Mouse (Mus musculus) heart, embryonic 13.5 days (tissue): ENCODE results near the gene Bcl11a. TPM values are rescaled to one million over a fixed set of nuclear protein-coding genes. Genes with fewer than 3 reads are reported as not detected.
"Not testable (repeated sequence)": the region's sequence is repeated elsewhere in the genome, so short reads cannot be mapped to it uniquely, and the experiment has no call there.

Experiments
- ATAC-seq: fragments of 200-750 bp; cut with Nextera tagmentation; 2 replicates; pipeline ENCODE4 v1.8.0; 2017; ENCODE audit warnings: moderate TSS enrichment; ENCODE audit not compliant: insufficient number of reproducible peaks, low FRiP score, low TSS enrichment; ENCODE audit errors: extremely low read depth
- H3K27ac ChIP-seq: fragments of 300-500 bp; sonication (generic); replicated peaks from 2 replicates; pipeline ENCODE4 v1.5.1; 2015; ENCODE audit warnings: moderate library complexity, mild to moderate bottlenecking, inconsistent platforms
- H3K27me3 ChIP-seq: fragments of 300-500 bp; sonication (generic); replicated peaks from 2 replicates; pipeline ENCODE4 v1.6.1; 2015; ENCODE audit warnings: mild to moderate bottlenecking, inconsistent platforms
- H3K36me3 ChIP-seq: fragments of 300-500 bp; sonication (generic); 2 replicates; pipeline ENCODE4 v1.6.1; 2015; ENCODE audit warnings: mild to moderate bottlenecking, inconsistent platforms
- H3K4me1 ChIP-seq: fragments of 300-500 bp; sonication (generic); 2 replicates; pipeline ENCODE4 v1.6.1; 2015; ENCODE audit warnings: inconsistent platforms
- H3K4me2 ChIP-seq: fragments of 300-500 bp; sonication (generic); 2 replicates; pipeline ENCODE4 v1.6.1; 2015; ENCODE audit warnings: inconsistent platforms, mild to moderate bottlenecking, moderate library complexity
- H3K4me3 ChIP-seq: fragments of 300-500 bp; sonication (generic); 2 replicates; pipeline ENCODE4 v1.5.1; 2015; ENCODE audit warnings: moderate library complexity, mild to moderate bottlenecking, inconsistent platforms
- H3K9ac ChIP-seq: fragments of 300-500 bp; sonication (generic); 2 replicates; pipeline ENCODE4 v1.6.1; 2015; ENCODE audit warnings: inconsistent platforms, mild to moderate bottlenecking, moderate library complexity
- H3K9me3 ChIP-seq: fragments of 300-500 bp; sonication (generic); 2 replicates; pipeline ENCODE4 v1.6.1; 2016; ENCODE audit warnings: inconsistent platforms
- WGBS: fragments of 180-500 bp; shearing (Covaris S2); methylation state at CpG from one replicate; pipeline ENCODE4 v1.1.7; 2015; ENCODE audit warnings: mixed read lengths; 5-methylcytosine and 5-hydroxymethylcytosine counted together
- polyA plus RNA-seq: library from polyadenylated mRNA; unstranded; fragments of >200 nt; fragmentation: Nextera tagmentation; extraction: Ambion mirVana; gene quantifications from 2 replicates; pipeline ENCODE4 v1.2.1, GENCODE M21; 2015

Bcl11a gene
- polyA plus RNA-seq, 1 experiment from 2014 or later, result 15.3 TPM

GRCm38 (mm10) chr11:24121136-24121535 lies 43.3 kb downstream of the Bcl11a start:
- 86% methylated on average over 9 of the region's 9 CpGs for WGBS
- H3K4me3 ChIP-seq, result no peak overlapping the region
- no peak for ATAC-seq
- H3K9ac ChIP-seq, result no peak overlapping the region
- no peak overlapping the region for H3K27ac ChIP-seq
- H3K4me2 ChIP-seq, result no peak overlapping the region
- H3K36me3 ChIP-seq, result 0 out of 2 replicates have a peak, but pooled peaks cover 4% of the 10 kb centered on the region
- H3K4me1 ChIP-seq, result peaks cover 51% of the 10 kb centered on the region
- no peaks in the 10 kb centered on the region for H3K27me3 ChIP-seq
- H3K9me3 ChIP-seq, result no peaks in the 10 kb centered on the region

DNA sequence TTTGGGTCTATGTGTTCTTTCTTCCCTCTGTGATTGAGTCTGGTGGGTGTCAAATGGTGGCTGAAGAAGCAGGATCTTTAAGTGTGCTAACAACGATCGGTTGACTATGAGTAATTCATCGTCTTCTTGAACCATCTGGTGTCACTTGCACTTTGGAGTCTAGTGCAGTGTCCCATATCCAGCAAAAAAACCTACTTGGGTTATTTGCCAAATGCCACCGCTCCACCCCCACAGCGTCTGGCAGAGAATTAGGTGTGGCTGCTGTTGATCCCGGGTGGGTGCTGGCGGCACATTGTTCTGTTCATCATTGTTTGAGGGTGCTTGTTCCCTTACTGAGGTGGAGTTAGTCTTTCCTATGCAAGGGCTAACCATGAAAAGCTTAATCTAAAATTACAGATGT lies 45.0 kb downstream of the Bcl11a start:
- Histone ChIP-seq H3K9me3 (no peaks in the 10 kb centered on the region), H3K4me2 (no peak overlapping the region), H3K4me3 (no peak overlapping the region), H3K9ac (no peak overlapping the region), H3K36me3 (no peaks in the 10 kb centered on the region), H3K27me3 (no peaks in the 10 kb centered on the region), H3K27ac (no peak overlapping the region), H3K4me1 (peaks cover 57% of the 10 kb centered on the region)
- WGBS, result 82% methylated on average over 7 of the region's 7 CpGs
- ATAC-seq, result no peak

DNA sequence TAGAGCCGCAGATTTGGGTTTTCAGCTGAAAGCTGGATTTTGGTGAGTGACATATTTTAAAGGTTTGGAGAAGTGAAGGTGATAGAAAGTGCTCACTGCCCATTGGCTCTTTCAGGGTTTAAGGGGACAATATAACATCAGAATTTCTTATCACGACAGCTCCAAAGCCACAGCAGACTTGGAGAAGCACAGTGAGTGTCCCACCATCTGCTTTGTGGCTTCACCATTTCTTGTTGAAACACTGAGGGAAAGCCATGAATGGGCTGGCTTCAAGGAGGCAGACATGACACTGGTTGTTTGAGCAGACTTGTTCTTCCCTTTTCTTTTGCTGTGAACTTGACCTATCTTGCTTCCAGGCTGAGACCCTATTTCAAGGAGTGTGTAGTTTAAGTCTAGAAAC lies 46.1 kb downstream of the Bcl11a start:
- no peak overlapping the region for H3K9ac ChIP-seq
- WGBS, result 84% methylated on average over 2 of the region's 2 CpGs
- H3K27ac ChIP-seq, result no peak overlapping the region
- ATAC-seq, result no peak
- H3K4me3 ChIP-seq, result no peak overlapping the region
- H3K9me3 ChIP-seq, result no peaks in the 10 kb centered on the region
- no peaks in the 10 kb centered on the region for H3K27me3 ChIP-seq
- H3K4me1 ChIP-seq, result peaks cover 55% of the 10 kb centered on the region
- H3K4me2 ChIP-seq, result no peak overlapping the region
- H3K36me3 ChIP-seq, result no peaks in the 10 kb centered on the region

DNA sequence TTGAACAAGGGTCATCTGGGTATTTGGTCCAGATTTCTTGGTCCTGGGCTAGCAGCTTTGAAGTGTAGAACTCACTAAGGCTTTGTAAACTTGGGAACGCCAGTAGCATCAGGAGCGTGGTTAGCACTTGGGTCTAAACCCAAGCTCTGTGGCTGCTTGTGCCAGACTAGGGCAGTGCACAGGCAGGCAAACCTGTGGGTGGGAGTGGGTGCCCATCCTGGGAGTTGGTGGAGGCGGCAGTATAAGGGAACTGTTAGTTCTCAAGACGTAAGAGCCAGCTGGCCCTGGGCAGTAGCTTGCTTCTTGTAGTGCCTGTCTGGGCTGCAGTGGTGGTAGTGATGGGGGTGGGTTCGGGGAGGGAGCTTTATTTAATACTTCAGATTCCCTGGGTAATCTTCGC lies 47.2 kb downstream of the Bcl11a start:
- no peak for ATAC-seq

DNA sequence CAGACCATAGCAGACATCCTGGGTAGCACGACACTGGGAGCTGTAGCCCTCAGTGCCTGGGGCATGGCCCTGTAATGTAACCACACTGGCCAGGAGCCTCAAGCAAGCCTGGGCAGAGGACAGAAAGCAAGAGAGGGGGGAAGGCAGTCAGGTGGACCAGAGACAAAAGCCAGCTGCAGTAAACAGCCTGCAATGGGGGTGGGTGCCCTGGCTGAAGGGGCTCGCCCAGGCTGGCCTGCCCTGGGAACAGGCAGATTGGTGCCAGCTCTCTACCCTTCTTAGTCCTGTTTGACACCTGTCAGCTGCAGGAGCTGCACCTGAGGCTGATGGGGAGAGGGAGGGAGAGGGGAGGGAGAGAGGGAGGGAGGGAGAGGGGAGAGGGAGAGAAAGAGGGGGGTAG lies 50.1 kb downstream of the Bcl11a start:
- H3K27me3 ChIP-seq, result no peaks in the 10 kb centered on the region
- H3K9ac ChIP-seq, result 0 out of 2 replicates have a peak overlapping the region, but pooled peaks have one; percentile 16
- 48% methylated on average over 2 of the region's 2 CpGs for WGBS
- H3K4me1 ChIP-seq, result peaks cover 72% of the 10 kb centered on the region
- H3K4me2 ChIP-seq, result no peak overlapping the region
- H3K9me3 ChIP-seq, result no peaks in the 10 kb centered on the region
- H3K4me3 ChIP-seq, result no peak overlapping the region
- H3K36me3 ChIP-seq, result no peaks in the 10 kb centered on the region
- 0 out of 2 replicates have a peak, but pooled peaks have one; percentile 26 for ATAC-seq
- H3K27ac ChIP-seq, result no peak overlapping the region

More for the DNA sequence above, 47.2 kb downstream of the Bcl11a start:
- 75% methylated on average over 6 of the region's 6 CpGs for WGBS
- H3K36me3 ChIP-seq, result no peaks in the 10 kb centered on the region
- H3K4me1 ChIP-seq, result peaks cover 61% of the 10 kb centered on the region
- no peak overlapping the region for H3K4me2 ChIP-seq
- no peaks in the 10 kb centered on the region for H3K9me3 ChIP-seq
- H3K27ac ChIP-seq, result no peak overlapping the region
- H3K9ac ChIP-seq, result 0 out of 2 replicates have a peak overlapping the region, but pooled peaks have one; percentile 33
- no peaks in the 10 kb centered on the region for H3K27me3 ChIP-seq
- H3K4me3 ChIP-seq, result no peak overlapping the region

GRCm38 (mm10) chr11:24128880-24129279 lies 51.0 kb downstream of the Bcl11a start:
- not testable (repeated sequence) for H3K27ac ChIP-seq, H3K27me3 ChIP-seq, H3K9me3 ChIP-seq, ATAC-seq, H3K36me3 ChIP-seq, H3K4me3 ChIP-seq, H3K4me2 ChIP-seq, H3K9ac ChIP-seq
- peaks cover 73% of the 10 kb centered on the region for H3K4me1 ChIP-seq
- 84% methylated on average over 3 of the region's 4 CpGs for WGBS

DNA sequence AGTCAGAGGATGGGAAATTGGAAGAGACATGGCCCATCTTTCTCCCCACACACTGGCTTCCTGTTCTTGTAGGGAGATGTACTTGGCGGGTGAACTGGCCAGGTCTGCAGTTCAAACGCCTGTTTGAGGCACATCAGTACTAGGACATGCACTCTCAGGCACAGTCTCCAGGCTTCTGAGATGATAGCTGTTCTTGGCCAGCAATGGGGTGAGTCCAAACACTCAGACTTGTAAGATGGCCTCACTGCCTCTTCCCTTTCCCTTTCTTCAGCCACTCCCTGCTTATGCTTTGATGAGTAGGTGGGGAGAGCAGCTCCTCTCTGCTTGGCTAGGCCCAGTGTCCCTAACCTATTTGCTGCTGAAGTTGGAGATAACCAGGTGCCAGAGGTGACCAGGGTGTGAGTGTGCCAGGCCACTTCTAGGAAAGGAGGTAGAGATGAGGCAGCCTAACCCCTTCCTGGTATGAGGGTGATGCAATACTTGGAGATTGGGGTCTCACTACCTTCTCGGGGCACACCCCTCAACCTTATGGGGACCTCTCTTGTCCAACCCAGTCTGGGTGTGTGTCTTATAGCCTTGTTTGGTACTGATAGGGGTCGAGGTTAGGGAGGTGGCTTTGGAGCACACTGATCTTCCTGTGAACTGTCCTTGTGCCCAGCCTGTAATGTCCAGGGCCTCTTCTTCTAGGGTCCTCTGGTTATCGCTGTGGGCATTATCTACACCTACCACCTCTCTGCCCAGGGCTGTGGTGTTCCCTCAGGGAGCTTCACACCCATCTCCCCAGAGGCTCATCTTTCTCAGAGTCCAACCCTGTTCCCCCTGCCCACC lies 51.7 kb downstream of the Bcl11a start:
- H3K36me3 ChIP-seq, result no peaks in the 10 kb centered on the region
- no peak overlapping the region for H3K27ac ChIP-seq
- H3K4me3 ChIP-seq, result no peak overlapping the region
- ATAC-seq, result no peak
- WGBS, result 74% methylated on average over 5 of the region's 5 CpGs
- no peaks in the 10 kb centered on the region for H3K27me3 ChIP-seq
- H3K4me2 ChIP-seq, result no peak overlapping the region
- peaks cover 71% of the 10 kb centered on the region for H3K4me1 ChIP-seq
- H3K9ac ChIP-seq, result no peak overlapping the region
- no peaks in the 10 kb centered on the region for H3K9me3 ChIP-seq

DNA sequence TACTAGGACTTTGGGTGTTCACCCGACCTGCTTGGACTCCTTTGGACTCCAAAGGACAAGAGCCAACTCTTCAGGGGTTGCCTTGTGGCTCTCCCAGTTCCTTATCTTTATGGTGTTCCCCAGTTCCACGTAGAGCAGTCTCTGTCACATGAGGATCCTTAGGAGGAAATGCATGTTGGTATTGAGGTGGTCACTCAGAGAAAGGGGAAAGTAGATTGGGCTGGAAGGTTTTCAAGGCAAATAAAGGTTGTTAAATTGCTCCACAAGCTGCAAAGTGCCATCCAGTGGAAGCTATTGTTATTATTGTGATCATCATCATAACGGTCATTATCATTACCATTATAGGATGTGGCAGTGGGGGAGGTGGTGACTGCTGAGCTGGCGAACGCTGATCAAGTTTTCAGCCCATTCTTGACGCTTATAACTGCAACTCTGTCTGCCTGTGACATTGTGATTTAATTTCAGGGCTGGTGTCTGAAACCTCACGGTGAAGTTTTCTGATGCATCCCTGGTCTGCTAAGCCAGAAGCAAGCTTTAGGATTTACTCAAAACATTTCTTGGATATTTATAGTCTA lies 52.4 kb downstream of the Bcl11a start:
- Histone ChIP-seq H3K4me3 (no peak overlapping the region), H3K9ac (no peak overlapping the region), H3K27ac (no peak overlapping the region), H3K36me3 (no peaks in the 10 kb centered on the region), H3K27me3 (no peaks in the 10 kb centered on the region), H3K4me2 (no peak overlapping the region), H3K4me1 (peaks cover 70% of the 10 kb centered on the region), H3K9me3 (no peaks in the 10 kb centered on the region)
- ATAC-seq, result no peak
- 76% methylated on average over 7 of the region's 7 CpGs for WGBS

- H3K9me3 ChIP-seq, result no peaks in the 10 kb centered on the region
- no peak overlapping the region; the same call in 1 of the 2 replicates for H3K27ac ChIP-seq
- H3K4me2 ChIP-seq, result no peak overlapping the region
- no peak overlapping the region for H3K9ac ChIP-seq
- H3K36me3 ChIP-seq, result no peaks in the 10 kb centered on the region
- H3K4me1 ChIP-seq, result peaks cover 76% of the 10 kb centered on the region
- no peak for ATAC-seq
- H3K4me3 ChIP-seq, result no peak overlapping the region
- 57% methylated on average over 2 of the region's 2 CpGs for WGBS
- no peaks in the 10 kb centered on the region for H3K27me3 ChIP-seq
Observed at GRCm38 (mm10) chr11:24131818-24132217, 54.0 kb downstream of the Bcl11a start.

- Histone ChIP-seq H3K4me1 (peaks cover 79% of the 10 kb centered on the region), H3K4me3 (no peak overlapping the region), H3K4me2 (no peak overlapping the region), H3K36me3 (no peaks in the 10 kb centered on the region), H3K27me3 (no peaks in the 10 kb centered on the region), H3K9me3 (no peaks in the 10 kb centered on the region), H3K9ac (no peak overlapping the region), H3K27ac (no peak overlapping the region)
- WGBS, result 91% methylated on average over 6 of the region's 6 CpGs
- no peak for ATAC-seq
Observed at GRCm38 (mm10) chr11:24132358-24132757, 54.5 kb downstream of the Bcl11a start.

GRCm38 (mm10) chr11:24132853-24133252 lies 55.0 kb downstream of the Bcl11a start:
- Histone ChIP-seq H3K9ac (no peak overlapping the region), H3K4me1 (peaks cover 79% of the 10 kb centered on the region), H3K4me2 (no peak overlapping the region), H3K27me3 (no peaks in the 10 kb centered on the region), H3K9me3 (no peaks in the 10 kb centered on the region), H3K27ac (no peak overlapping the region), H3K36me3 (no peaks in the 10 kb centered on the region), H3K4me3 (no peak overlapping the region)
- ATAC-seq, result no peak
- 86% methylated on average over 2 of the region's 2 CpGs for WGBS
